Mouse (Mus musculus): ENCODE measurements at regions not wholly inside any gene's neighbourhood (a gene's known extent, or its start where the extent isn't known, plus 50 kb on each side); places are given as distances from the start of the nearest gene placed in this dataset.

DNA sequence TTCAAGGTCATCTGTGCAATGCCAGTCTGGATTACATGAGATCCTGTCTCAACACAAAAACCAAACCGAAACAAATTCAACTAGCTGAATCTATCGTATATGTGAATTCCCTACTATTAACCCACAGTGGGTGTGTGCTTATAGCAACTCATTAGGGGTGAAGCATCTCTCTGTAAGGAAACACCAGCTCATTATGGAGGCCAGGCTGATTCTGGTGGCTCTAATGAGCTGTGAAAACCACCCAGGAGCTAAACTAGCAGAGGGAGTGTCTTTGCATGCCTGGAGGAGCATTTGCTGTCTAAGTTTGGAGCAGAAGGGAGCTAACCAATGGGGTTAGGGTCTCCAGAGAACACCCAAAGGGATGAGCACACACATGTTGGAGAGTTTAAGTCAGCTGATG, 54.1 kb upstream of the Adamts2 start:
- no peak overlapping the region for H3K27ac ChIP-seq (ENCODE audit: low read length)
- 70% methylated on average over 2 of the region's 2 CpGs for WGBS
- no peaks in the 10 kb centered on the region for H3K27me3 ChIP-seq (replicated peaks; ENCODE audit: insufficient read depth, low read length)
- TF ChIP-seq EP300 (IDR thresholded peaks at IDR 0.05) (no peak), CTCF (IDR thresholded peaks at IDR 0.05) (no peak)
- no peak overlapping the region for H3K9ac ChIP-seq (replicated peaks; ENCODE audit: low read depth)
- H3K9me3 ChIP-seq (ENCODE audit: low read length) = no peaks in the 10 kb centered on the region
- H3K4me2 ChIP-seq (replicated peaks; ENCODE audit: low read depth, low read length) = no peak overlapping the region
- ATAC-seq (no peak), DNase-seq (ENCODE audit: low spot score) (no peak)
- H3K4me3 ChIP-seq (ENCODE audit: low read depth, low read length) = no peak overlapping the region
- H3K4me1 ChIP-seq (ENCODE audit: insufficient read depth, low read depth, low read length) = no peaks in the 10 kb centered on the region
- no peaks in the 10 kb centered on the region for H3K36me3 ChIP-seq (ENCODE audit: insufficient read depth, low read length)

DNA sequence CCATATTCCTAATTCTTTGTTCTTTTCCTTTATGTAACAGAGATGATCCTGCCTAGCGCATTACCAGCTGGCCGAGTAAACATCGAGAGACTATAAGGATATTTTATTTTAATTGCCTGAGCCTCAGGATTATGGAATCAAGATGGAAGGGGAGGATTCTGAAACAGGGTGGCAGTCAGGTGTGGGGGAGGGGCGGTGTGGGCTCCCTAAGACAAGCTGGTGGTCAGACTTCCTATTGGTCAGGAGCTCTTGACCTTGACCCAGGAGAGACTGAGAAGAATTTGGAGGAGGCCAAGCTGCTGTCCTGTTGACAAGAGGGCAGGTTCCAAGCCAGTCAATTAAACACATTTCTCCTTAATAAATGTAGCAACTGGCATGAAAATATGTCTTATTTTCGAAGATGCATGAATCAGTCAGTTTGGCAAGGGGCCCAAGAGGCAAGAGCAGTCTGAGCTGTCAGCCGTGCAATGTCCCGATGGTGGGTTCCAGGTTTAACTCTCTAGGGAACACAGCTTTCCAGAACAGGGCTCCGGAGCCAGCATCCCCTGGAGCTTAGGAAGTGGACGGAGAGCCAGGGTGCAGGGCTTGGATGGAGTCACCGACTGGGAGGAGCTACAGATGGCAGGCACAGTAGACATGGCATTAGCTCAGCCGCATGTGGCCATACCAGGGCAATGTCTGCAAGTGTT, 55.3 kb upstream of the Adamts2 start:
- H3K27me3 ChIP-seq (replicated peaks; ENCODE audit: insufficient read depth, low read length) = no peaks in the 10 kb centered on the region
- no peak overlapping the region for H3K4me2 ChIP-seq (replicated peaks; ENCODE audit: low read depth, low read length)
- no peak overlapping the region for H3K9ac ChIP-seq (replicated peaks; ENCODE audit: low read depth)
- no peaks in the 10 kb centered on the region for H3K4me1 ChIP-seq (ENCODE audit: insufficient read depth, low read depth, low read length)
- 78% methylated on average over 11 of the region's 11 CpGs for WGBS
- no peak overlapping the region for H3K27ac ChIP-seq (ENCODE audit: low read length)
- no peaks in the 10 kb centered on the region for H3K9me3 ChIP-seq (ENCODE audit: low read length)
- TF ChIP-seq EP300 (IDR thresholded peaks at IDR 0.05) = no peak
- no peak for TF ChIP-seq CTCF (IDR thresholded peaks at IDR 0.05)
- no peak overlapping the region for H3K4me3 ChIP-seq (ENCODE audit: low read depth, low read length)
- H3K36me3 ChIP-seq (ENCODE audit: insufficient read depth, low read length) = no peaks in the 10 kb centered on the region
- ATAC-seq (no peak), DNase-seq (ENCODE audit: low spot score) (peak; percentile 14)

GRCm38 (mm10) chr11:50545421-50545820, 56.5 kb upstream of the Adamts2 start:
- WGBS = 90% methylated on average over 6 of the region's 6 CpGs
- TF ChIP-seq CTCF (IDR thresholded peaks at IDR 0.05) = no peak
- TF ChIP-seq EP300 (IDR thresholded peaks at IDR 0.05) = no peak
- Histone ChIP-seq H3K36me3 (ENCODE audit: insufficient read depth, low read length) (no peaks in the 10 kb centered on the region), H3K4me3 (ENCODE audit: low read depth, low read length) (no peak overlapping the region), H3K27me3 (replicated peaks; ENCODE audit: insufficient read depth, low read length) (no peaks in the 10 kb centered on the region), H3K4me1 (ENCODE audit: insufficient read depth, low read depth, low read length) (no peaks in the 10 kb centered on the region), H3K9ac (replicated peaks; ENCODE audit: low read depth) (no peak overlapping the region), H3K4me2 (replicated peaks; ENCODE audit: low read depth, low read length) (no peak overlapping the region), H3K9me3 (ENCODE audit: low read length) (no peaks in the 10 kb centered on the region), H3K27ac (ENCODE audit: low read length) (no peak overlapping the region)
- DNase-seq (ENCODE audit: low spot score) (no peak), ATAC-seq (no peak)

DNA sequence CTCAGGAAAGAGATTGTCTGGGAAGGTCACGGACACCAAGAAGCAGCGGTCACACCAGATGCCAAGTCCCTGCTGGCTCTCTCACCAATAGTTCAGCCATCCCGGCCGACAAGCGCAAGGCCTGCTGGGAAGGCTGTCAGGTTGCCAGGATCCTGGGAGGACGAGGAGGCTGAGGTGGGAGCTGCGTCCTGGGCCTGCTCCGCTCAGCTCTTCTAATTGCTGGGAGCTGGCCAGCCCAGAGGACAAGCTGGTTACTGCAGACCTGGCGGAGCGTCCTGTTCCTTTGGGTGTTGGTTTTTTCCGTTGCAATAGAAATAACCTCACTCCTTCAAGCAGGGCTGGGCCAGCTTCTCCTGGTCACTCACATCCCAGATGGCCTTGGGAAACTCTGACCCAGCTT, 61.7 kb upstream of the Adamts2 start:
- no peak for TF ChIP-seq EP300 (IDR thresholded peaks at IDR 0.05)
- TF ChIP-seq CTCF (IDR thresholded peaks at IDR 0.05) = no peak
- DNase-seq (ENCODE audit: low spot score) (peak; percentile 14), ATAC-seq (peak; percentile 44; the same call in 1 of the 2 replicates)
- Histone ChIP-seq H3K4me2 (replicated peaks; ENCODE audit: low read depth, low read length) (no peak overlapping the region), H3K4me1 (ENCODE audit: insufficient read depth, low read depth, low read length) (no peaks in the 10 kb centered on the region), H3K27me3 (replicated peaks; ENCODE audit: insufficient read depth, low read length) (no peaks in the 10 kb centered on the region), H3K36me3 (ENCODE audit: insufficient read depth, low read length) (no peaks in the 10 kb centered on the region), H3K9ac (replicated peaks; ENCODE audit: low read depth) (no peak overlapping the region), H3K9me3 (ENCODE audit: low read length) (no peaks in the 10 kb centered on the region), H3K4me3 (ENCODE audit: low read depth, low read length) (no peak overlapping the region), H3K27ac (ENCODE audit: low read length) (no peak overlapping the region)
- 69% methylated on average over 11 of the region's 11 CpGs for WGBS

DNA sequence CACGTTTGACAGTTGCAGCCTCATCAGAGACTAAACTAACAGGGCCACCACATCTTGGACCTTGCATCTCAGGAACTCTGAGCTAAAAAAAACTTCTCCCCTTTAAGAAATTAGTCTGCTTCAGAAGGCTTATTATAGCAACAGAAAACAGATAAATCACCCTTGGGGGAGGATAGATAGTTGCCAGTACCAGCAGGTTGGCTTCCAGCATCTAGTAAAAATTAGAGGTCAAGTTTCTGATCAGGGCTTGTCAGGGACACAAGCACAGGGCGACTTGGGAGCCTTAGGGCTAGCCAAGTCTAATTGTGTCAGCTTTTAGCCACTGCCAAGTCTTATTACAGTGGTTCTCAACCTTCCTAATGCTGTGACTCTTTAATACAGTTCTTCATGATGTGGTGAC, 67.6 kb upstream of the Adamts2 start:
- H3K36me3 ChIP-seq (ENCODE audit: insufficient read depth, low read length) = no peaks in the 10 kb centered on the region
- no peak overlapping the region for H3K4me3 ChIP-seq (ENCODE audit: low read depth, low read length)
- H3K27me3 ChIP-seq (replicated peaks; ENCODE audit: insufficient read depth, low read length) = no peaks in the 10 kb centered on the region
- TF ChIP-seq EP300 (IDR thresholded peaks at IDR 0.05) (no peak), CTCF (IDR thresholded peaks at IDR 0.05) (no peak)
- DNase-seq (ENCODE audit: low spot score) = no peak
- no peaks in the 10 kb centered on the region for H3K4me1 ChIP-seq (ENCODE audit: insufficient read depth, low read depth, low read length)
- H3K4me2 ChIP-seq (replicated peaks; ENCODE audit: low read depth, low read length) = no peak overlapping the region
- no peak overlapping the region for H3K9ac ChIP-seq (replicated peaks; ENCODE audit: low read depth)
- no peak for ATAC-seq
- WGBS = 31% methylated on average over 2 of the region's 2 CpGs
- no peaks in the 10 kb centered on the region for H3K9me3 ChIP-seq (ENCODE audit: low read length)
- no peak overlapping the region for H3K27ac ChIP-seq (ENCODE audit: low read length)

- Histone ChIP-seq H3K4me3 (ENCODE audit: low read depth, low read length) (no peak overlapping the region), H3K9ac (replicated peaks; ENCODE audit: low read depth) (no peak overlapping the region), H3K9me3 (ENCODE audit: low read length) (no peaks in the 10 kb centered on the region), H3K27me3 (replicated peaks; ENCODE audit: insufficient read depth, low read length) (no peaks in the 10 kb centered on the region), H3K36me3 (ENCODE audit: insufficient read depth, low read length) (no peaks in the 10 kb centered on the region), H3K27ac (ENCODE audit: low read length) (no peak overlapping the region), H3K4me2 (replicated peaks; ENCODE audit: low read depth, low read length) (no peak overlapping the region), H3K4me1 (ENCODE audit: insufficient read depth, low read depth, low read length) (no peaks in the 10 kb centered on the region)
- TF ChIP-seq EP300 (IDR thresholded peaks at IDR 0.05) (no peak), CTCF (IDR thresholded peaks at IDR 0.05) (no peak)
- 54% methylated on average over 5 of the region's 5 CpGs for WGBS
- ATAC-seq (no peak), DNase-seq (ENCODE audit: low spot score) (no peak)
Observed at GRCm38 (mm10) chr11:50527923-50528322, 74.0 kb upstream of the Adamts2 start.

- no peak overlapping the region for H3K4me3 ChIP-seq (ENCODE audit: low read depth, low read length)
- no peaks in the 10 kb centered on the region for H3K9me3 ChIP-seq (ENCODE audit: low read length)
- H3K4me1 ChIP-seq (ENCODE audit: insufficient read depth, low read depth, low read length) = no peaks in the 10 kb centered on the region
- no peak overlapping the region for H3K4me2 ChIP-seq (replicated peaks; ENCODE audit: low read depth, low read length)
- TF ChIP-seq EP300 (IDR thresholded peaks at IDR 0.05) (no peak), CTCF (IDR thresholded peaks at IDR 0.05) (no peak)
- H3K9ac ChIP-seq (replicated peaks; ENCODE audit: low read depth) = no peak overlapping the region
- H3K36me3 ChIP-seq (ENCODE audit: insufficient read depth, low read length) = no peaks in the 10 kb centered on the region
- no peaks in the 10 kb centered on the region for H3K27me3 ChIP-seq (replicated peaks; ENCODE audit: insufficient read depth, low read length)
- WGBS = 77% methylated on average over 9 of the region's 9 CpGs
- DNase-seq (ENCODE audit: low spot score) (no peak), ATAC-seq (no peak)
- no peak overlapping the region for H3K27ac ChIP-seq (ENCODE audit: low read length)
Observed at GRCm38 (mm10) chr11:50520162-50520561, 81.7 kb upstream of the Adamts2 start.

Data from lung, postnatal 0 days (tissue).